Mouse (Mus musculus) Patski (cell line): ENCODE measurements around the gene Olfr1502. TPM values are rescaled to one million over a fixed set of nuclear protein-coding genes. Genes with fewer than 3 reads are reported as not detected.
"Not testable (repeated sequence)": the region's sequence is repeated elsewhere in the genome, so short reads cannot be mapped to it uniquely, and the experiment has no call there.

Experiments
- ATAC-seq: fragments of 100-300 bp; one replicate; pipeline ENCODE4 v1.8.0; 2021
- CTCF ChIA-PET: fragments of 350-600 bp; sonication (Branson Sonifier 250); formaldehyde crosslinking; loops from one replicate; lab custom pipeline; 2022; ENCODE audit warnings: inconsistent platforms; lab: Charles Lee
- POLR2A ChIA-PET: fragments of 350-600 bp; sonication (Branson Sonifier 250); formaldehyde crosslinking; loops from one replicate; lab custom pipeline; 2022; ENCODE audit warnings: antibody characterized with exemption, inconsistent platforms; lab: Charles Lee
- DNase-seq: peaks from one replicate; pipeline ENCODE4 v3.0.0-alpha.2; 2011; ENCODE audit warnings: low read depth, low spot score
- H3K27me3 ChIP-seq: fragments of 371-371 bp; one replicate; pipeline ENCODE4 v1.5.1; 2021
- CTCF ChIP-seq: fragments of 100-300 bp; IDR thresholded peaks from one replicate; pipeline ENCODE4 v1.5.1; 2021
- in situ Hi-C: fragments of 300-500 bp; cut with MboI; formaldehyde crosslinking; loops from 3 replicates; pipeline ENCODE4 v1.11.1; 2018; ENCODE audit warnings: low pct_unique_long_range_greater_than_20kb, mixed read lengths
- polyA plus RNA-seq: library from polyadenylated mRNA; unstranded; gene quantifications from one replicate; pipeline ENCODE4 v1.2.3, GENCODE M21; 2021

The Olfr1502 gene
- not detected for polyA plus RNA-seq

GRCm38 (mm10) chr19:13861495-13861894, at the start of gene Olfr1502:
Gene Olfr1502, plus strand, starts transcription at chr19:13861795.
- ChIA-PET CTCF (no interaction called here), POLR2A (no interaction called here)
- H3K27me3 ChIP-seq, result no peaks in the 10 kb centered on the region
- TF ChIP-seq CTCF, result no peak
- ATAC-seq, result no peak
- no peak for DNase-seq
- in situ Hi-C loops, result no loop called here

DNA sequence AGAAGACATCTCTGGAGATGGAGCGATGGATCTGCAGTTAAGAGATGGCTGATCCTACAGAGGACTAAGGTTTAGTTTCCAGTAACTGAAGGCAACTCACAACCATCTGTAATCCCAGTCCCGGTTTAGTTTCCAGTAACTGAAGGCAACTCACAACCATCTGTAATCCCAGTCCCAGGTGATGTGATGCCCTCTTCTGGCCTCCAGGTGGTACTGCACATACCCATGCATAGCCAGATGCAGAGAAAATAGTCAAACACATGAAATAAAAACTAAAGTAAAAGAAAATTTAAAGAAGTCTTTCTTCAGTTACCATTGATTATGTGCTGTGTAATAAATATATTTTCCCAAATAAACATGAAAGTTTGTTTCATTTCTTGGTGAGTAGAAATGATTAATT, 48.8 kb upstream of the Olfr1502 start:
- in situ Hi-C loops, result loop anchor here (25.0 kb wide), 2 partner anchors 1276 to 1376 kb away; partner anchors contain the start of genes Fam111a and Pfpl
- peaks cover 6% of the 10 kb centered on the region for H3K27me3 ChIP-seq
- ChIA-PET CTCF (no interaction called here), POLR2A (no interaction called here)
- DNase-seq, result no peak
- peak; percentile 58 for TF ChIP-seq CTCF
- no peak for ATAC-seq

GRCm38 (mm10) chr19:13818827-13819226, 42.8 kb upstream of the Olfr1502 start:
- in situ Hi-C loops, result loop anchor here (25.0 kb wide), 2 partner anchors 1282 to 1382 kb away; partner anchors contain the start of genes Fam111a and Pfpl
- CTCF ChIA-PET, result interaction anchor here (1.9 kb wide), 1 partner anchor 15 kb away, joined by 5 read pairs; no protein-coding TSS in a partner anchor
- no peak for ATAC-seq
- TF ChIP-seq CTCF, result peak; percentile 42
- H3K27me3 ChIP-seq, result peaks cover 5% of the 10 kb centered on the region
- no peak for DNase-seq
- POLR2A ChIA-PET, result no interaction called here

- no peak for TF ChIP-seq CTCF
- no peak for ATAC-seq
- no peak for DNase-seq
- in situ Hi-C loops, result loop anchor here (25.0 kb wide), 2 partner anchors 1282 to 1382 kb away; partner anchors contain the start of genes Fam111a and Pfpl
- ChIA-PET POLR2A (no interaction called here), CTCF (interaction anchor here (1.9 kb wide), 1 partner anchor 14 kb away, joined by 5 read pairs; no protein-coding TSS in a partner anchor)
- H3K27me3 ChIP-seq, result peaks cover 4% of the 10 kb centered on the region
Measured at GRCm38 (mm10) chr19:13819347-13819746, 42.2 kb upstream of the Olfr1502 start, which contains the start of gene Olfr1499. Gene Olfr1499, minus strand, starts transcription at chr19:13819447.

- no peak for DNase-seq
- ChIA-PET POLR2A (no interaction called here), CTCF (no interaction called here)
- no peak for ATAC-seq
- H3K27me3 ChIP-seq, result peaks cover 9% of the 10 kb centered on the region
- TF ChIP-seq CTCF, result no peak
- in situ Hi-C loops, result loop anchor here (25.0 kb wide), 2 partner anchors 1284 to 1384 kb away; partner anchors contain the start of genes Fam111a and Pfpl
Measured at GRCm38 (mm10) chr19:13820847-13821246, 40.7 kb upstream of the Olfr1502 start.

DNA sequence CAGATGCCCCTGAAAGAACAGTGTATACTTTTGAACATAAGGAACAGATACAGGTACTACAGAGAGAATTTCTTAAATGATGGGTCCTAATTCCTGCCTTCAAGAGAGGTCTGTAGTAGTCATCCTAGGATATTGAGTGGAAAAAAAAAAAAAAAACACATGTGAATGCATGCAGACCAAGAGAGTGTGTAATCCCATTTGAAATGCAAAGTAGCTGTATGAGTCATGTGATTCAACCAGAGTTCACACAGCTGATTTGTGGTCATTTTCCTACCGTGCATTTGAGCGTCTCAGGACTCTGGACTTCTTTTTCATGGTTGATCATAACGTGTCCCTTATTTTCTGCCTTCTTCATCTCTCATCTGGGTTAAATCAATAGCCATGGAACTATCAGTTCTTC, 33.1 kb upstream of the Olfr1502 start:
- POLR2A ChIA-PET, result interaction anchor here (0.6 kb wide), 1 partner anchor 18 kb away, joined by 3 read pairs; no protein-coding TSS in a partner anchor
- CTCF ChIA-PET, result no interaction called here
- H3K27me3 ChIP-seq, result peaks cover 6% of the 10 kb centered on the region
- ATAC-seq (no peak), DNase-seq (no peak)
- in situ Hi-C loops, result no loop called here
- TF ChIP-seq CTCF, result no peak

GRCm38 (mm10) chr19:13830388-13830787, 31.2 kb upstream of the Olfr1502 start, which contains the start of gene Olfr1500:
Gene Olfr1500, minus strand, starts transcription at chr19:13830488.
- ChIA-PET CTCF (interaction anchor here (1.2 kb wide), 1 partner anchor 24 kb away, joined by 3 read pairs; no protein-coding TSS in a partner anchor), POLR2A (no interaction called here)
- no peak for ATAC-seq
- TF ChIP-seq CTCF, result no peak
- in situ Hi-C loops, result no loop called here
- H3K27me3 ChIP-seq, result no peaks in the 10 kb centered on the region
- DNase-seq, result no peak

DNA sequence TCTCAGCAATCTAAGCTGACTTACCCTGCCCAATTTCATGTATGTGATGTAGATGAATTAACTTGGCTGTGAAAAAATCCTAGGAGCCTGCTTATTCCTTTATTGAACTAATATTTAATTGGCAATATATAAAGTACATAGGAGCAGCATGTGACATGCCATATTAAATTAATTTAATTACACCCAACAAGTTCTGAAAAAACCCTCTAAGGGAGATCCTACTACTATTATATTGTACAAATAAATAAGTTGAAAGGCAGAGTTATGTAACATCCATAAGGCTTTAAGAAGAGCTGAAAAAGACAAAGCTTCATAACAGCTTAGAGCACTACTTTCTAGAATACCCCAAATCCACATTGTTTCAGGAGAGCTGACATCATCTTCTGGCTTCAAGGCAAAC, 11.0 kb upstream of the Olfr1502 start, which contains the start of gene Olfr1501:
Olfr1501 (minus strand) TSS at position 101 of the 400 bp plus-strand sequence.
- H3K27me3 ChIP-seq, ATAC-seq, POLR2A ChIA-PET, CTCF ChIA-PET, in situ Hi-C loops, DNase-seq: not testable (repeated sequence)

DNA sequence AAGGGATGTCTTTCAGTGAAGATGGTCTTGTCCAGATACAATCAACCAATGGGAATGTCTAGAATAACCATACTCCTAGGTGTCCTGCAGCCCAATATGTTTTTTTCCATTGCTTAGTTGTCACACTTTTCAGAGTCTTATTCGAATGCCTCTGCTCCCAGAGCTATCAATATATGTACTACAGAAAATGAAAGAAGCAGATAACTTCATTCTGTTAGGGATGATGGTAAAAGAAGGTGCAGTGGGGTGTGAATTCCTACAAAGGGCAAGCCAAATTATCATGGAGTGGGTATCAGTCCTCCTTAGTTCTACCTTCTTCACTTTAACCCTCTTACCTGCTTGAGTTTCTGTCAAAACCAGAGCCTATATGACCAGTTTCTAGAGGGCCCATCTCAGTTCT, 36.2 kb downstream of the Olfr1502 start, which contains the start of gene Olfr1504:
Olfr1504 (minus strand) TSS at position 101 of the 400 bp plus-strand sequence.
- ChIA-PET POLR2A (no interaction called here), CTCF (no interaction called here)
- DNase-seq, result no peak
- TF ChIP-seq CTCF, result no peak
- no peaks in the 10 kb centered on the region for H3K27me3 ChIP-seq
- in situ Hi-C loops, result no loop called here
- no peak for ATAC-seq

Other genes starting within 250 kb of the Olfr1502 start
- gene Olfr1487, start 244.4 kb upstream of the Olfr1502 start, polyA plus RNA-seq, result not detected
- not detected for gene Olfr1489, start 230.2 kb upstream of the Olfr1502 start, polyA plus RNA-seq
- gene Olfr1490, start 210.7 kb upstream of the Olfr1502 start, polyA plus RNA-seq, result not detected
- not detected for gene Olfr1491, start 164.5 kb upstream of the Olfr1502 start, polyA plus RNA-seq
- not detected for gene Olfr1493-ps1, start 138.5 kb upstream of the Olfr1502 start, polyA plus RNA-seq
- gene Olfr1494, start 122.1 kb upstream of the Olfr1502 start, polyA plus RNA-seq, result not detected
- gene Olfr1495, start 97.2 kb upstream of the Olfr1502 start, polyA plus RNA-seq, result not detected
- not detected for gene Olfr1496, start 83.9 kb upstream of the Olfr1502 start, polyA plus RNA-seq
- gene Olfr1497, start 63.6 kb upstream of the Olfr1502 start, polyA plus RNA-seq, result not detected
- gene Olfr1499, start 42.3 kb upstream of the Olfr1502 start, polyA plus RNA-seq, result not detected
- not detected for gene Olfr1500, start 31.3 kb upstream of the Olfr1502 start, polyA plus RNA-seq
- not detected for gene Olfr1501, start 11.1 kb upstream of the Olfr1502 start, polyA plus RNA-seq
- not detected for gene Olfr1504, start 36.1 kb downstream of the Olfr1502 start, polyA plus RNA-seq
- not detected for gene Olfr1505, start 51.7 kb downstream of the Olfr1502 start, polyA plus RNA-seq